Mouse (Mus musculus): ENCODE measurements around the gene Sult2b1. TPM values are rescaled to one million over a fixed set of nuclear protein-coding genes. Genes with fewer than 3 reads are reported as not detected.

The Sult2b1 gene
- total and polyA plus RNA-seq, 3 experiments: 0.17 to 0.29 TPM; not detected in 1

GRCm38 (mm10) chr7:45725151-45725550 lies 59.3 kb downstream of the Sult2b1 start:
- DNase-seq (ENCODE audit: extremely low read depth): no peak
- H3K36me3 ChIP-seq (replicated peaks in 1 of 2; ENCODE audit: control insufficient read depth in 1 of 2, insufficient read depth in 1 of 2, low read length in 1 of 2): peaks cover 83 to 97% of the 10 kb centered on the region in 2 experiments

GRCm38 (mm10) chr7:45723781-45724180 lies 60.7 kb downstream of the Sult2b1 start:
- in situ Hi-C loops (cut with MboI; ENCODE audit: low pct_ligation_motif_present, low pct_unique_long_range_greater_than_20kb, low sequenced_read_pairs) (no loop called here), dilution Hi-C loops (cut with MboI; ENCODE audit: extremely low pct_ligation_motif_present, extremely low pct_unique_long_range_greater_than_20kb, low sequenced_read_pairs) (no loop called here)
- Histone ChIP-seq H3K9me3 (replicated peaks; ENCODE audit: low read length) (no peaks in the 10 kb centered on the region), H3K27ac (ENCODE audit: insufficient read depth, low read depth) (no peak overlapping the region), H3K4me3 (replicated peaks in 1 of 3; ENCODE audit: low read depth in 2 of 3, low read length in 2 of 3, poor library complexity in 1 of 3) (no peak overlapping the region), H3K36me3 (replicated peaks in 1 of 2; ENCODE audit: control insufficient read depth in 1 of 2, insufficient read depth in 1 of 2, low read length in 1 of 2) (peaks cover 90 to 98% of the 10 kb centered on the region in 2 experiments), H3K27me3 (replicated peaks) (no peaks in the 10 kb centered on the region), H3K4me1 (ENCODE audit: control insufficient read depth in 1 of 2, insufficient read depth in 2 of 2) (peaks cover 7 to 26% of the 10 kb centered on the region in 2 experiments; a peak in 3 of 4 replicates), H3K9ac (ENCODE audit: insufficient read depth, low read depth) (no peak overlapping the region), H3K79me2 (replicated peaks; ENCODE audit: control insufficient read depth, extremely low read depth, insufficient read depth, poor library complexity, severe bottlenecking) (peaks cover 12% of the 10 kb centered on the region), H3K4me2 (ENCODE audit: insufficient read depth, low read depth, poor library complexity, severe bottlenecking) (no peak overlapping the region)
- DNase-seq (ENCODE audit: extremely low read depth): no peak
- TF ChIP-seq ZNF384 (IDR thresholded peaks at IDR 0.05; ENCODE audit: low read depth, low read length) (no peak), NELFE (IDR thresholded peaks at IDR 0.05; ENCODE audit: low read depth, low read length) (no peak), SMC3 (IDR thresholded peaks at IDR 0.05; ENCODE audit: low read depth, low read length) (no peak), UBTF (IDR thresholded peaks at IDR 0.05; ENCODE audit: low read depth, low read length) (no peak), MAX (IDR thresholded peaks at IDR 0.05; ENCODE audit: low read length) (no peak), BHLHE40 (IDR thresholded peaks at IDR 0.05; ENCODE audit: low read depth, low read length) (no peak), MXI1 (IDR thresholded peaks at IDR 0.05; ENCODE audit: low read depth, low read length) (no peak)

More at GRCm38 (mm10) chr7:45725151-45725550, 59.3 kb downstream of the Sult2b1 start:
- no peaks in the 10 kb centered on the region for H3K9me3 ChIP-seq (replicated peaks; ENCODE audit: low read length)
- TF ChIP-seq MXI1 (IDR thresholded peaks at IDR 0.05; ENCODE audit: low read depth, low read length) (no peak), USF2 (conservative IDR thresholded peaks at IDR 0.05; ENCODE audit: low read depth, low read length) (no peak), RAD21 (IDR thresholded peaks at IDR 0.05; ENCODE audit: low read depth, low read length) (no peak), MAX (IDR thresholded peaks at IDR 0.05; ENCODE audit: low read length) (no peak), GABPA (IDR thresholded peaks at IDR 0.05; ENCODE audit: insufficient replicate concordance, low read depth, low read length) (no peak), IRF4 (IDR thresholded peaks at IDR 0.05; ENCODE audit: low read depth, low read length) (no peak), BHLHE40 (IDR thresholded peaks at IDR 0.05; ENCODE audit: low read depth, low read length) (no peak), CHD1 (IDR thresholded peaks at IDR 0.05; ENCODE audit: low read depth, low read length) (no peak), ZMIZ1 (IDR thresholded peaks at IDR 0.05; ENCODE audit: low read depth, low read length) (no peak), ELF1 (IDR thresholded peaks at IDR 0.05; ENCODE audit: low read depth, low read length) (no peak), EP300 (IDR thresholded peaks at IDR 0.05; ENCODE audit: low read length) (no peak), TCF12 (IDR thresholded peaks at IDR 0.05; ENCODE audit: low read depth, low read length) (no peak), POLR2AphosphoS2 (IDR thresholded peaks at IDR 0.05; ENCODE audit: low read depth, low read length) (no peak), UBTF (IDR thresholded peaks at IDR 0.05; ENCODE audit: low read depth, low read length) (no peak), ETS1 (conservative IDR thresholded peaks at IDR 0.05; ENCODE audit: low read depth, low read length) (no peak)
- H3K4me2 ChIP-seq (ENCODE audit: insufficient read depth, low read depth, poor library complexity, severe bottlenecking): no peak overlapping the region
- no peak overlapping the region for H3K27ac ChIP-seq (ENCODE audit: insufficient read depth, low read depth)
- H3K9ac ChIP-seq (ENCODE audit: insufficient read depth, low read depth): no peak overlapping the region
- in situ Hi-C loops (cut with MboI; ENCODE audit: low pct_ligation_motif_present, low pct_unique_long_range_greater_than_20kb, low sequenced_read_pairs) (no loop called here), dilution Hi-C loops (cut with MboI; ENCODE audit: extremely low pct_ligation_motif_present, extremely low pct_unique_long_range_greater_than_20kb, low sequenced_read_pairs) (no loop called here)
- H3K4me3 ChIP-seq (replicated peaks in 1 of 3; ENCODE audit: low read depth in 2 of 3, low read length in 2 of 3, poor library complexity in 1 of 3): no peak overlapping the region
- H3K4me1 ChIP-seq (ENCODE audit: control insufficient read depth in 1 of 2, insufficient read depth in 2 of 2): peaks cover 2 to 21% of the 10 kb centered on the region in 2 experiments; a peak in 2 of 4 replicates
- no peaks in the 10 kb centered on the region; the same call in none of the 2 replicates for H3K79me2 ChIP-seq (replicated peaks; ENCODE audit: control insufficient read depth, extremely low read depth, insufficient read depth, poor library complexity, severe bottlenecking)
- no peaks in the 10 kb centered on the region for H3K27me3 ChIP-seq (replicated peaks)

Data from CH12.LX (cell line).